Mouse (Mus musculus) thymus, adult 2 months (tissue): Measurements from ENCODE around the gene Acsbg1. TPM values are rescaled to one million over a fixed set of nuclear protein-coding genes. Genes with fewer than 3 reads are reported as not detected.
"Not testable (repeated sequence)": the region's sequence is repeated elsewhere in the genome, so short reads cannot be mapped to it uniquely, and the experiment has no call there.

ENCODE experiments used
- DNase-seq: peaks from one replicate; pipeline ENCODE4 v3.0.0; 2021
- H3K27ac ChIP-seq: fragments of 200-500 bp; 2 replicates; pipeline ENCODE4 v1.5.1; 2012; ENCODE audit warnings: low read length, control low read depth; ENCODE audit not compliant: control insufficient read depth, insufficient read depth
- H3K27me3 ChIP-seq: fragments of 200-500 bp; 2 replicates; pipeline ENCODE4 v1.6.1; 2012; ENCODE audit warnings: mild to moderate bottlenecking, low read length, moderate library complexity, mixed read lengths; ENCODE audit not compliant: control insufficient read depth, insufficient read depth
- H3K36me3 ChIP-seq: fragments of 200-500 bp; 2 replicates; pipeline ENCODE4 v1.6.1; 2012; ENCODE audit warnings: mild to moderate bottlenecking, low read length, moderate library complexity; ENCODE audit not compliant: control insufficient read depth, insufficient read depth
- H3K4me1 ChIP-seq: fragments of 200-500 bp; replicated peaks from 2 replicates; pipeline ENCODE4 v1.6.1; 2012; ENCODE audit warnings: low read length; ENCODE audit not compliant: control insufficient read depth, insufficient read depth
- H3K4me3 ChIP-seq: fragments of 200-500 bp; 2 replicates; pipeline ENCODE4 v1.5.1; 2012; ENCODE audit warnings: mild to moderate bottlenecking, low read length, control low read depth, moderate library complexity; ENCODE audit not compliant: control insufficient read depth, insufficient read depth
- CTCF ChIP-seq: fragments of 200-500 bp; IDR thresholded peaks from 2 replicates; pipeline ENCODE4 v1.5.1; 2012; ENCODE audit warnings: mild to moderate bottlenecking, control low read depth, low read length, moderate library complexity, borderline replicate concordance; ENCODE audit not compliant: control insufficient read depth, poor library complexity, insufficient read depth; ENCODE audit errors: extremely low read depth
- POLR2A ChIP-seq: fragments of 200-500 bp; IDR thresholded peaks from 2 replicates; pipeline ENCODE4 v1.6.1; 2012; ENCODE audit warnings: mild to moderate bottlenecking, low read length, control low read depth, moderate library complexity; ENCODE audit not compliant: control insufficient read depth, poor library complexity, insufficient read depth; ENCODE audit errors: extremely low read depth
- WGBS: fragments of 180-500 bp; shearing (Covaris S2); methylation state at CpG from one replicate; pipeline ENCODE4 v1.1.7; 2018; 5-methylcytosine and 5-hydroxymethylcytosine counted together
- polyA plus RNA-seq: library from polyadenylated mRNA; depleted of rRNA; stranded (reverse); fragments of >200 nt; gene quantifications from 2 replicates; pipeline ENCODE4 v1.2.3, GENCODE M21; 2012

Gene Acsbg1
- polyA plus RNA-seq, 1 experiment, result 4.1 TPM

DNA sequence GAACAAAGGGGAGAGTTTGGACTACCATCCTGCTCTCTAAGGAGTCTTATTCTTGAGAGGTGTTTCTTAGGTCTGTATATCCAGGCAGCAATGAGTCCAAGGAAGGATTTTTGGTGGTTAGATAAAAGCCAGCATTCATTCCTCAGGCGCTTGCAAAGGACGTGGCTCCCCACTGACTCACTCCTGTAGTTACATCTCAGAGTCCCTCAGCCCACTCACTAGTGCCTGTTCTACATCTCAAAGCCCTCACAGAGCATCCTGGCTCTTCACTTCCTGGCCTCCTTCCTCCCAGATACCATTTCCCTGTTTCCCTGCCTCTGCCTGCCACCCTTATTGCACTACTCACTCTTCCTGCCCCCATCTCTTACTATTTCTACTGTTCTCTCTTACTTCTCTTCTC lies 59.3 kb downstream of the Acsbg1 start:
- Histone ChIP-seq H3K4me3 (no peak overlapping the region), H3K27ac (no peak overlapping the region), H3K36me3 (peaks cover 55% of the 10 kb centered on the region), H3K27me3 (no peaks in the 10 kb centered on the region), H3K4me1 (no peaks in the 10 kb centered on the region)
- 97% methylated on average over 2 of the region's 2 CpGs for WGBS
- no peak for TF ChIP-seq CTCF
- no peak for TF ChIP-seq POLR2A
- no peak for DNase-seq

GRCm38 (mm10) chr9:54596752-54597465 lies 64.8 kb downstream of the Acsbg1 start:
- Histone ChIP-seq H3K27me3 (no peaks in the 10 kb centered on the region), H3K4me3 (no peak overlapping the region), H3K27ac (no peak overlapping the region), H3K4me1 (no peaks in the 10 kb centered on the region), H3K36me3 (peaks cover 64% of the 10 kb centered on the region)
- WGBS, result 96% methylated on average over 15 of the region's 15 CpGs
- TF ChIP-seq POLR2A, result no peak
- no peak for TF ChIP-seq CTCF
- no peak for DNase-seq

- WGBS, result 94% methylated on average over 4 of the region's 4 CpGs
- H3K4me1 ChIP-seq, result not testable (repeated sequence)
- H3K36me3 ChIP-seq, result peaks cover 52% of the 10 kb centered on the region
Measured at GRCm38 (mm10) chr9:54593652-54594051, 68.0 kb downstream of the Acsbg1 start.

DNA sequence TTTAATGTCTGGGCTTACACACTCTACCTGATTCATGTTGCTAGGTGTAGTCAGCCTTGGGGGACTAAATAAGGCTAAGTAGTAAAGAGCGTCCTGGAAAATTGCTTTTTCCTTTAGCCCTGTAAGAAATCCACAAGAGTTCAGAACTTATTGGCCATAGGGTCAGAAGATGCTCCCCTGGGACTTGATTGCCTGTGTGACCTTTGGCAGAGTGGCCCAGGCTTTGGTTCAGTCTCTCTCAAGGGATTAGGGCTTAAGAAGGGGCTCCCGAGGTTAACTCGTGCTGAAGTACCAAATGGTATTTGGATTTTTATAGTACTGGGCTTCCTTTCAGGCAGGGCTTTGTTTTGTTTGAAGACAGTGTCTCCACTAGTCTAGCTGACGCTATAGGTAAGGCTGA lies 73.8 kb downstream of the Acsbg1 start:
- no peak for DNase-seq
- no peak overlapping the region for H3K4me3 ChIP-seq
- WGBS, result 91% methylated on average over 4 of the region's 4 CpGs
- no peaks in the 10 kb centered on the region for H3K27me3 ChIP-seq
- H3K36me3 ChIP-seq, result peaks cover 11% of the 10 kb centered on the region; the same call in 1 of the 2 replicates
- no peak overlapping the region for H3K27ac ChIP-seq
- no peak for TF ChIP-seq CTCF
- no peak for TF ChIP-seq POLR2A
- peaks cover 5% of the 10 kb centered on the region; the same call in 1 of the 2 replicates for H3K4me1 ChIP-seq

More at GRCm38 (mm10) chr9:54593652-54594051, 68.0 kb downstream of the Acsbg1 start:
- H3K4me3 ChIP-seq, H3K27ac ChIP-seq, DNase-seq, H3K27me3 ChIP-seq: not testable (repeated sequence)

DNA sequence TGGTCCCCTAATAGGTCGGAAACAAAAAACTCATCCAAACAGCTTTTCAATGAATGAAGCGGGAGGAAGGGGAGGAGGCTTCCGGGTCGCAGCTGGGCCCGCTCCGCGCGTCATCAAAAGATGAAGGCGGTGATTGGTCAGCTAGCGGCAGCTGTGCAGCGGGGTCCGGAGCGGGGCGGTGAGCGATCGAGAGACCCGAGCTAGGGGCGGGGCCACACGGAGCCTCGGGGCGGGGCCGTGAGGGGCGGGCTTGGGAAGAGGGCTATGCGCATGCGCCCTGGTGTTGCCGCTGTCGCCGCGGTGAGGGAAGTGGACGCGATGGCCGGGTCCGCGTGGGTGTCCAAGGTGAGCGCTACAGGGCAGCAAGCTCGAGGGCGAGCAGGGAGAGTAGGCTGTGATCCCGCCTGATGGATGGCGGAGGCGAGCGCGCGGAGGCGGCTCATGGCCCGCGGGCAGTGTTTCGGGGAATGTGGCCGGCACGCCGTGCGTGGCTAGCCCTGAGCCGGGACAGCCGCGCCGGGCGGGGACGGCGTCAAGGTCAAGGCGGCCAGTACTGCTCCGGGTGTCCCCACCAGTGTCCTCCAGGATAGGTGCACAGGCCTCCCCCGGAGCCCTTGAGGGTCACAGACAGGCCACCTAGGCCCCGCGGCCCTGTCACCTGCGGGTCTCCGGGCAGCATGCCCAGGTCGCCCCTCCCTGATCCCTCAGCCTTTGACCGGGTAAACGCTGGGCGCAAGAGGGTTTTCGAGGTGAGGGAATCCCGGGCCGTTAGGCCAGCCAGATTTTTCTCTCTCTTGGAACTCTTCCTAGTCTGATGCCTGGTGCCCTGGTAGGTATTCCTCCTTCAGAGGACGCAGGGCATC lies 75.2 kb downstream of the Acsbg1 start, which contains the start of gene Idh3a:
Gene Idh3a (plus strand): TSS at position 136 of the 863 bp plus-strand sequence.
- under 1% methylated on average over 72 of the region's 73 CpGs for WGBS
- TF ChIP-seq CTCF, result 0 out of 2 replicates have a peak, but pooled peaks have one; percentile 5
- TF ChIP-seq POLR2A, result peak; percentile 74
- no peaks in the 10 kb centered on the region for H3K27me3 ChIP-seq
- H3K4me1 ChIP-seq, result peaks cover 5% of the 10 kb centered on the region; the same call in 1 of the 2 replicates
- H3K4me3 ChIP-seq, result peak within 1 kb of the TSS; percentile 69
- peak; percentile 99 for DNase-seq
- H3K36me3 ChIP-seq, result peaks cover 6% of the 10 kb centered on the region; the same call in 1 of the 2 replicates
- H3K27ac ChIP-seq, result no peak within 1 kb of the TSS

DNA sequence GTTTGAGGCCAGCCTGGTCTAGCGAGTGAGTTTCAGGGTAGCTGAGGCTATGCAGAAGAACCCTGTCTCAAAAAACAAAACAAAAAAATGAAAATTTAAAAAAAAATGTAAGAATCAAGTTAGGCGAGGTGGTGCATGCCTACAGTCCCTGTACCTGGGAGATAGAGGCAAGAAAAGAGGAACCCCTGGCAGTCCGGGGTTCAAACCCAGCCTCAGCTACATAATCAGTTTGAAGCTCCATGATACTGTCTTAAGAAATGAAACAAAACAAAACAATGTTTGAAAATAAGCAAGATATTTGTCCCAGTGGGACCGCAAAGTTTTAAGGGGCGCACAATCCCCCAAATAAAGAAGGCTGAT lies 75.9 kb downstream of the Acsbg1 start:
- Histone ChIP-seq H3K27me3 (no peaks in the 10 kb centered on the region), H3K4me1 (peaks cover 5% of the 10 kb centered on the region; the same call in 1 of the 2 replicates), H3K36me3 (0 out of 2 replicates have a peak, but pooled peaks cover 5% of the 10 kb centered on the region), H3K27ac (no peak overlapping the region), H3K4me3 (no peak overlapping the region)
- TF ChIP-seq POLR2A (no peak), CTCF (no peak)
- 36% methylated on average over 5 of the region's 5 CpGs for WGBS
- no peak for DNase-seq

- H3K4me3 ChIP-seq, H3K27ac ChIP-seq, H3K36me3 ChIP-seq, DNase-seq, H3K4me1 ChIP-seq, H3K27me3 ChIP-seq: not testable (repeated sequence)
- WGBS, result 69% methylated on average over 2 of the region's 2 CpGs
Measured at GRCm38 (mm10) chr9:54584127-54584526, 77.5 kb downstream of the Acsbg1 start.
